Mouse (Mus musculus): ENCODE data around the gene Gca. TPM values are rescaled to one million over a fixed set of nuclear protein-coding genes. Genes with fewer than 3 reads are reported as not detected.
"Not testable (repeated sequence)": the region's sequence is repeated elsewhere in the genome, so short reads cannot be mapped to it uniquely, and the experiment has no call there.

Gca gene
- polyA plus RNA-seq, 1 experiment from 2014 or later: 2.8 TPM

DNA sequence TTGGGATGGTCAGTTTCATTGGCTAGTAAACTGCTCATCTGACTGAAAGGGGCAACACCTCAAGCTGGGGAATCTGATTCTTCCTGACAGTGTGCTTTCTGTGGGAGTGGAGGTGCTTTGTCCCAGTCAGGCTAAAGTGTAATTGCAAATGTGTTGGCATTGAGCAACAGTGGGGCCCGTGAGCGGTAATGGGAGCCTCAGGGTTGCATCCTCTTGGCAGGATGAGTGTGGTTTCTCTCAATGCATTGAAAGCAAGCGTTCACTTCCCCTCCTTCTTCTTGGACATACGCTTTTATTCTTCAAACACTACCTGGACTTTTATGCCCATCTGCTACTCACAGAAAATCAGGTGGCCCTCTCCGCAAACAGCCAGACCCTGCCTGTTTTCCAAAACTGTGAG lies 8.7 kb downstream of the Gca start:
- no peak overlapping the region for H3K4me3 ChIP-seq
- H3K4me1 ChIP-seq: no peaks in the 10 kb centered on the region
- no peaks in the 10 kb centered on the region for H3K36me3 ChIP-seq
- no peak overlapping the region for H3K9ac ChIP-seq (replicated peaks)
- H3K9me3 ChIP-seq: no peaks in the 10 kb centered on the region
- no peak overlapping the region for H3K27ac ChIP-seq (replicated peaks)
- H3K4me2 ChIP-seq (replicated peaks): no peak overlapping the region
- ATAC-seq (ENCODE audit: low FRiP score, low read depth): no peak
- no peaks in the 10 kb centered on the region for H3K27me3 ChIP-seq
- WGBS: 85% methylated on average over 5 of the region's 5 CpGs

DNA sequence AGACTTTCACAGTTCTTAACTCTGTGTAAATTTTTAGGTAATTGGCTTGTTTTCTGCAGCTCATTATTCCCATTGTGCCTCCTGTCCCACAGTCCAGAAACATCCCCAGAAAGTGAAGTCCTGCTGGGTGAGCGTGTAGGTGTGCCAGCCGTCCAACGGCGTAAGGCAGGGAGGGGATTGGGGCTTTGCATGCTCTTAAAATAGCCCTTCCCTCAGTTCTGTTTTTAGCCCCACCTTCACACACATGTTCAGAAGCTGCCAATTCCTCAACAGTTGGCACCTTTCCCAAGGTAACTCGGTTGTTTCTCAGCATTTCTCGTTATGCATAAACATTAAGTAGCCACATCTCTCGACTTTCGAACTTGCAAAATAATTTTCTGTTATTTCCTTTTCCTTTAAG lies 17.6 kb downstream of the Gca start:
- Histone ChIP-seq H3K4me2 (replicated peaks) (no peak overlapping the region), H3K9me3 (no peaks in the 10 kb centered on the region), H3K4me3 (no peak overlapping the region), H3K27me3 (no peaks in the 10 kb centered on the region), H3K4me1 (no peaks in the 10 kb centered on the region), H3K27ac (replicated peaks) (no peak overlapping the region), H3K9ac (replicated peaks) (no peak overlapping the region), H3K36me3 (no peaks in the 10 kb centered on the region)
- 77% methylated on average over 8 of the region's 8 CpGs for WGBS
- ATAC-seq (ENCODE audit: low FRiP score, low read depth): no peak

DNA sequence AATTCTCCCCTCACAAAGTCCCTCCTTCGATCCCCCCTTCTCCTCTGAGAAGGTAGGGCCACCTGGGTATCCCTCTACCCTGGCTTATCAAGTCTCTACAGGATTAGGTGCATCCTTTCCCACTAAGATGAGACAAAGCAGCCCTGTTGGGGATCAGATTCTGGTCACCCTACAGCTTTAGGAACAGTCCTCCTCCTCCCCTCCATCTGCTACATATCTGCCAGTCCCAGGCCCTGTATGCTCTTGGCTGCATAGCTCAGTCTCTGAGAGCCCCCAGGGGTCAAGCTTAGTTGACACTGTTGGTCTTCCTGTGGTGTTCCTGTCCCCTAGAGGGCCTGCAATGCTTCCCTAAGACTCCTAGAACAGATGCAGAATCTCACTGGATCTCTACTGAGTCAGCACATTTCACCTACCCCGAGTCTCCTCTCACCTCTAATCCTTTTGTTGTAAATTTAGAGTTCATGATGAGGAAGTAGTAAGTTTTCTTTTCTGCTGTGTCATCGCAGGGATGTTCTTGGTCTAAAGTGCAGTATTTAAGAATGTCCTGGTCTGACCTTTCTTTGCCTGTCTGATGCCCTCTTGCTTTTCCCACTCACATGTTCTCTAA lies 21.0 kb downstream of the Gca start:
- H3K36me3 ChIP-seq: no peaks in the 10 kb centered on the region
- H3K4me3 ChIP-seq: no peak overlapping the region
- no peak overlapping the region for H3K4me2 ChIP-seq (replicated peaks)
- ATAC-seq (ENCODE audit: low FRiP score, low read depth): no peak
- H3K4me1 ChIP-seq: no peaks in the 10 kb centered on the region
- H3K9me3 ChIP-seq: no peaks in the 10 kb centered on the region
- no peak overlapping the region for H3K27ac ChIP-seq (replicated peaks)
- no peak overlapping the region for H3K9ac ChIP-seq (replicated peaks)
- no peaks in the 10 kb centered on the region for H3K27me3 ChIP-seq
- 58% methylated on average over 3 of the region's 3 CpGs for WGBS

DNA sequence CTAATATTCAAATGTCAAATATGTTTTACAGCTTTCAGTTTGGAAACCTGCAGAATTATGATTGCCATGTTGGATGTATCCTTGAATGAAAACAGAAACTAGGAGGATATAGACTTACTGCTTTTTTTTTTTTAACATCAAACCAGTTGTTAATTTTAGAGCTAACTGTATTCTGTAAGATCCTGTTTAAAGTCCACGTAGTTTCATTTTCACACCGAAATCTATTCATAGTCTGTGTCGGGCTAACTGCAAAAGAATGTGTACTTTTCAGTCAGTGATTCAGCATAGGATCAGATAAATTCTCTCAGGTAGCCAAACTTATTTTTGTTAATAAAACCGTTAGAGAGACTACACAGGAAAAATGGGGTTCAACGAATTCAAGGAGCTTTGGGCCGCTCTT lies 21.8 kb downstream of the Gca start:
- Histone ChIP-seq H3K4me1 (no peaks in the 10 kb centered on the region), H3K4me3 (no peak overlapping the region), H3K27ac (replicated peaks) (no peak overlapping the region), H3K27me3 (no peaks in the 10 kb centered on the region), H3K9me3 (no peaks in the 10 kb centered on the region), H3K4me2 (replicated peaks) (no peak overlapping the region), H3K36me3 (no peaks in the 10 kb centered on the region), H3K9ac (replicated peaks) (no peak overlapping the region)
- WGBS: 92% methylated on average over 6 of the region's 6 CpGs
- ATAC-seq (ENCODE audit: low FRiP score, low read depth): no peak

DNA sequence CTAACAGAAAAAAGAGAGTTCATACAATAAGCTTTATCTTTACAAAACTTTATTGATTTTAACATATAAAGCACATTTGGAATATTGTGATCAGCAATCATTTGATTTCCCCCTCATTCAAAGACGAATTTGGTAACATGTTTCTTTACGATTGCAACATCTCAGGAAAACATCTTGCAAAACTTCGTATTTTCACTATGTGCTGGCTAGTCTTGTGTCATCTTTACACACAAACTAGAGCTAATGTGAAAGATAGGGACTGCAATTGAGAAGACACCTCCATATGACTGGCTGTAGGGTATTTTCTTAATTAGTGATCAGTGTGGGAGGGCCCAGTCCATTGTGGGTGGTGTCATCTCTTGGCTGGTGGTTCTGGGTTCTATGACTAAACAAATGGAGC lies 42.2 kb downstream of the Gca start:
- WGBS: 87% methylated on average over 3 of the region's 3 CpGs
- no peaks in the 10 kb centered on the region for H3K27me3 ChIP-seq
- H3K36me3 ChIP-seq: no peaks in the 10 kb centered on the region
- no peaks in the 10 kb centered on the region for H3K9me3 ChIP-seq
- H3K4me1 ChIP-seq: no peaks in the 10 kb centered on the region
- H3K27ac ChIP-seq (replicated peaks): no peak overlapping the region
- H3K9ac ChIP-seq (replicated peaks): no peak overlapping the region
- no peak overlapping the region for H3K4me2 ChIP-seq (replicated peaks)
- H3K4me3 ChIP-seq: no peak overlapping the region
- no peak for ATAC-seq (ENCODE audit: low FRiP score, low read depth)

DNA sequence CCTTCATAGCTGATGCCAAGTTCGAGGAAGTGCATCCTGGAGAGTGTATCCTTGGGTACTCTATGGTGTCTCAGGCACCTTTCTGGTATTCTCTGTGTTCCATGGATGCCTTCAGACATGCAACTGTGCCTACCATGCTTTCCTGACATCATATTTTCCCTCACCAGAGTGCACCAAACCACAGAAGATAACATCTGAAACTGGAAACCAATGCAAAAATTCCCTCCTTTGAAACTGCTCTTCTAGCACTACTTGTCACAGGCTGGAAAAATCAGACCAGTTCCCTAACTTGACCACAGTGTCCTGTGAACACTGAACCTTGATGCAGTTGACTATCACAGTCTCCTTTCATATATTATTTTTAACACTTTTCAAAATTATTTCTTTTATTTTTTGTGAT lies 45.5 kb downstream of the Gca start:
- no peak for ATAC-seq (ENCODE audit: low FRiP score, low read depth)

DNA sequence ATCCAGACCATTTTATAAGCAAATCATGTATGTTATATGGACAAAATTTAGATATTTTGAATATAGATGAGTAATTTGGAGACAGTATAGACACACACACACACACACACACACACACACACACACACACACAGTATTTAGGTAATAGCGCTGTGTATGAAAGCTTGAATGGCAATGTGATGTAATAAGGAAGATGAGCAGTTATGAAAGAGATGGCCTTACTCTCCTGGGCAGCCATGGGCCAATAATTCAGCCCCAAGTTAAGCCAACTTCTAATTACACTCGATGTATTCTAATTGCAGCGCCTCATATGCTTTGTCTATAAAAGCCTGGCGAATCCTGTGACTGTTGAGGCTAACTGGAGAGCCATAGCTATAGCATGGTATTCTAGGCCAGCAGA lies 50.3 kb downstream of the Gca start:
- H3K4me2 ChIP-seq (replicated peaks); H3K9me3 ChIP-seq; H3K36me3 ChIP-seq; H3K27me3 ChIP-seq; H3K4me3 ChIP-seq; ATAC-seq (ENCODE audit: low FRiP score, low read depth); H3K4me1 ChIP-seq; H3K27ac ChIP-seq (replicated peaks); H3K9ac ChIP-seq (replicated peaks): not testable (repeated sequence)
- WGBS: 93% methylated on average over 4 of the region's 4 CpGs

More for the DNA sequence above, 45.5 kb downstream of the Gca start:
- H3K4me2 ChIP-seq (replicated peaks): no peak overlapping the region
- H3K4me3 ChIP-seq: no peak overlapping the region
- no peak overlapping the region for H3K27ac ChIP-seq (replicated peaks)
- H3K9ac ChIP-seq (replicated peaks): no peak overlapping the region
- no peaks in the 10 kb centered on the region for H3K9me3 ChIP-seq
- WGBS: 71% methylated on average over 1 of the region's 1 CpGs
- H3K27me3 ChIP-seq: no peaks in the 10 kb centered on the region
- H3K36me3 ChIP-seq: no peaks in the 10 kb centered on the region
- no peaks in the 10 kb centered on the region for H3K4me1 ChIP-seq

DNA sequence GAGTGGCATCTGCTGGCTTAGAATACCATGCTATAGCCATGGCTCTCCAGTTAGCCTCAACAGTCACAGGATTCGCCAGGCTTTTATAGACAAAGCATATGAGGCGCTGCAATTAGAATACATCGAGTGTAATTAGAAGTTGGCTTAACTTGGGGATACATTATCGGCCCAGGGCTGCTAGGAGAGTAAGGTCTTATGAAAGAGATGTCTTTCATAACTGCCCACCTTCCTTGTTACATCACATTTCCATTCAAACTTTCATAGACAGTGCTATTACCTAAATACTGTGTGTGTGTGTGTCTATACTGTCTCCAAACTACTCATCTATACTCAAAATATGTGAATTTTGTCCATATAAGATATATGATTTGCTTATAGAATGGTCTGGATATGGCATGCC lies 51.2 kb downstream of the Gca start:
- Histone ChIP-seq H3K36me3 (no peaks in the 10 kb centered on the region), H3K4me2 (replicated peaks) (no peak overlapping the region), H3K9me3 (no peaks in the 10 kb centered on the region), H3K9ac (replicated peaks) (no peak overlapping the region), H3K4me1 (no peaks in the 10 kb centered on the region), H3K4me3 (no peak overlapping the region), H3K27me3 (no peaks in the 10 kb centered on the region), H3K27ac (replicated peaks) (no peak overlapping the region)
- WGBS: 89% methylated on average over 4 of the region's 4 CpGs
- no peak for ATAC-seq (ENCODE audit: low FRiP score, low read depth)

DNA sequence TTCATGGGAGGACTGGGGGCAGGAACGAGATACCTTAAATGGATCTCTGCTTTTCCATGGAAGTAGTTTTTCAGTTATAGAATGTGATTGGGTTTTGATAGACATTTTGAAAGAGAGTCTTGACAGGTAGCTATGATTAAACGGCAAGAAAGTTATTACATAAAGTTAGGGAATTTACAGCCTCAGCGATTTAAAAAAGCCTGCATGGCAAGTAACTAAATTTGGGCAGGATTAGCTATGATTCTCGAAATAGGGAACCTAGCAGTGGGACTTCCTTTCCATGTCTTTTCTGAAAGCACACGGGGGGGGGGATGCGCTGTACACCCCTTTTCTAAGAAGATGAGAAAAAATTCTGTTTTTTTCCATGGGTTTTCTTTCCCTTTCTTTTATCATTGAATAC lies 53.2 kb downstream of the Gca start:
- Histone ChIP-seq H3K27ac (replicated peaks) (no peak overlapping the region), H3K27me3 (no peaks in the 10 kb centered on the region), H3K4me1 (no peaks in the 10 kb centered on the region), H3K9ac (replicated peaks) (no peak overlapping the region), H3K4me3 (no peak overlapping the region), H3K9me3 (no peaks in the 10 kb centered on the region), H3K36me3 (no peaks in the 10 kb centered on the region), H3K4me2 (replicated peaks) (no peak overlapping the region)
- 85% methylated on average over 6 of the region's 6 CpGs for WGBS
- ATAC-seq (ENCODE audit: low FRiP score, low read depth): no peak

DNA sequence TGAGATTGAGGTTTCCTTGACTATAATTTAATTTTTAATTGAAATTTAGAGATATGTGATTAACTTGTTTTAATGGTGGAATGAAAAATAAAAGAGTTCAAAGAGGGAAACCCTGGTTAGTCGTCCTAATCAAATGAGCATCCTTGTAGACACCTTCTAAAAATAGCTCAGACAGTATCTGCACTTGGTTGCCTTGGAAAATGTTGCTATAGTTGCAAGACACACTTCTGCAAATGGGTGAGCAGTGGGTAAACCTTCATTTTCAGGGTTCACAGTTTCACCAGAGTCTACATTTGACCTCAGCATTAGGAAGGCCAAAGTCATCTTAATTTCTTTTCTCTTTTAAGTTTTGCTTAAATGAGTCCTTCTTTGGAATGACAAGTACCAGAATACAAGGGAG lies 54.3 kb downstream of the Gca start:
- Histone ChIP-seq H3K36me3 (no peaks in the 10 kb centered on the region), H3K9ac (replicated peaks) (no peak overlapping the region), H3K27ac (replicated peaks) (no peak overlapping the region), H3K4me1 (no peaks in the 10 kb centered on the region), H3K27me3 (no peaks in the 10 kb centered on the region), H3K4me3 (no peak overlapping the region), H3K4me2 (replicated peaks) (no peak overlapping the region), H3K9me3 (no peaks in the 10 kb centered on the region)
- 53% methylated on average over 1 of the region's 1 CpGs for WGBS
- ATAC-seq (ENCODE audit: low FRiP score, low read depth): no peak

DNA sequence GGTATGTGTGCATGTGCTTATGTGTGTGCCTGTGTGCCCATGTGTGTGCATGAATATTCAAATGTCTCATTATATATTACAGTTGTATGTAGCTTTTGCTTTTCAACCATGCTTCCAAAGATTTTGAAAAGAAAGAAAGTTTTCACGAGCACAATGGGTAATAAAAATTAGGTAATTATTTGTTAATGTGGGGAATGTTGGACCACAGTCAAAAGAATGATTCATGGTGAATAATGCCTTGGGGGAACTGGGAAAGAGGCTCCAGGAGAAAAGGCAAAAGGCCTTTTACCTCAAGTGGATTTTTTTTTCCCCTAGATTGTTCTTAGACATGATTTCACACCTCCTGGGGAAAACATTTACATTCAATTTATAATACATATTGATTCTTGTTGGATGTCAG lies 61.9 kb downstream of the Gca start:
- Histone ChIP-seq H3K27ac (replicated peaks) (no peak overlapping the region), H3K9ac (replicated peaks) (no peak overlapping the region), H3K27me3 (no peaks in the 10 kb centered on the region), H3K4me1 (no peaks in the 10 kb centered on the region), H3K9me3 (no peaks in the 10 kb centered on the region), H3K36me3 (no peaks in the 10 kb centered on the region), H3K4me2 (replicated peaks) (no peak overlapping the region), H3K4me3 (no peak overlapping the region)
- ATAC-seq (ENCODE audit: low FRiP score, low read depth): no peak
- 64% methylated on average over 1 of the region's 1 CpGs for WGBS

DNA sequence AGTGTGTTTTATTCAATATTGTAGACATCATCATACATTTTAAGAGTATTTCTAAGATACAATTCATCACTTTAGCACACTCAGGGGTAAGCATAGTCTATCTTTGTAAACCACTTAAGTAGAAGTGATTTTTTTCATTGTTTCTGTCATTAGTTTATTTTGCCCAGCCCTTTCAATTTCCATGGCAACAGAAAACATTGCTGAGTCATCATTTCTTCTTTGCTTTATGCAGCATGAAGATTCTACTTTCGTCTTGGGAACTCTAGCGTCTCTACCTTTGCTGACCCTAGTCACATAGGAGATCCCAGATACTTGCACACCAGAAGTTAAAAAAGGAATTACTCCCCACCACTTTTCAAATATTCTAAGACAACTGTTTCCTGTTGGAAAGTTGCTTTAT lies 63.6 kb downstream of the Gca start:
- H3K4me3 ChIP-seq: no peak overlapping the region
- H3K9me3 ChIP-seq: no peaks in the 10 kb centered on the region
- WGBS: 93% methylated on average over 2 of the region's 2 CpGs
- H3K9ac ChIP-seq (replicated peaks): no peak overlapping the region
- H3K27me3 ChIP-seq: no peaks in the 10 kb centered on the region
- no peak for ATAC-seq (ENCODE audit: low FRiP score, low read depth)
- no peak overlapping the region for H3K4me2 ChIP-seq (replicated peaks)
- no peaks in the 10 kb centered on the region for H3K36me3 ChIP-seq
- H3K4me1 ChIP-seq: no peaks in the 10 kb centered on the region
- H3K27ac ChIP-seq (replicated peaks): no peak overlapping the region

DNA sequence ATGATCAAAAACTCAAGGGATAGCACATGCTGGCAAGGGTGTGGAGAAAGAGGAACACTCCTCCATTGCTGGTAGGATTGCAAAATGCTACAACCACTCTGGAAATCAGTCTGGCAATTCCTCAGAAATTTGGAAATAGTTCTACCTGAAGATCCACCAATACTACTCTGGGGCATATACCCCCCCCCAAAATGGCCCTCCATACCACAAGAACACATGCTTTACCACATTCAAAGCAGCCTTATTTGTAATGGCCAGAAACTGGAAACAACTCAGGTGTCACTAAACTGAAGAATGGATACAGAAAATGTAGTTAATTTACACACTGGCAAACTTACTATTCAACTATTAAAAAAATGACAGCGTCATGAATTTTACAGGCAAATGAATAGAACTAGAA lies 66.6 kb downstream of the Gca start:
- H3K4me1 ChIP-seq: no peaks in the 10 kb centered on the region
- no peaks in the 10 kb centered on the region for H3K27me3 ChIP-seq
- H3K36me3 ChIP-seq: no peaks in the 10 kb centered on the region
- H3K9me3 ChIP-seq: no peaks in the 10 kb centered on the region
- H3K4me2 ChIP-seq (replicated peaks): no peak overlapping the region
- no peak overlapping the region for H3K27ac ChIP-seq (replicated peaks)
- H3K4me3 ChIP-seq: no peak overlapping the region
- ATAC-seq (ENCODE audit: low FRiP score, low read depth): no peak
- 76% methylated on average over 1 of the region's 1 CpGs for WGBS
- no peak overlapping the region for H3K9ac ChIP-seq (replicated peaks)

Data from midbrain, embryonic 12.5 days (tissue).